Mouse (Mus musculus) CH12.LX (cell line): ENCODE results near the gene Ap1m2.

Experiments
- CHD1 ChIP-seq: IDR thresholded peaks from 2 replicates; pipeline ENCODE4 v1.6.1; 2012; ENCODE audit warnings: low read depth, low read length, improper control_type of control experiment, inconsistent platforms
- CTCF ChIP-seq, 2 experiments: IDR thresholded peaks in 1 of 2; conservative IDR thresholded peaks in 1 of 2; 2 replicates each; pipeline ENCODE4 v1.5.1; 2011 to 2012; ENCODE audit warnings: low read depth in 2 of 2, low read length in 2 of 2, improper control_type of control experiment in 1 of 2, inconsistent platforms in 1 of 2, mild to moderate bottlenecking in 1 of 2, moderate library complexity in 1 of 2
- ETS1 ChIP-seq: conservative IDR thresholded peaks from 2 replicates; pipeline ENCODE4 v1.6.1; 2012; ENCODE audit warnings: low read depth, mild to moderate bottlenecking, inconsistent platforms, low read length, improper control_type of control experiment, moderate library complexity
- NELFE ChIP-seq: IDR thresholded peaks from 2 replicates; pipeline ENCODE4 v1.6.1; 2011; ENCODE audit warnings: low read depth, low read length, improper control_type of control experiment
- POLR2A ChIP-seq: IDR thresholded peaks from 2 replicates; pipeline ENCODE4 v1.6.1; 2011; ENCODE audit warnings: low read depth, mild to moderate bottlenecking, improper control_type of control experiment, low read length
- SMC3 ChIP-seq: IDR thresholded peaks from 2 replicates; pipeline ENCODE4 v1.6.1; 2011; ENCODE audit warnings: low read depth, low read length, improper control_type of control experiment
- USF1 ChIP-seq: IDR thresholded peaks from 2 replicates; pipeline ENCODE4 v1.6.1; 2014; ENCODE audit warnings: low read depth, mild to moderate bottlenecking, inconsistent platforms, low read length, improper control_type of control experiment

GRCm38 (mm10) chr9:21292271-21292670 is 19.9 kb downstream of the Ap1m2 start:
- TF ChIP-seq ETS1 (no peak), POLR2A (no peak), CTCF (conservative IDR thresholded peaks at IDR 0.05 in 1 of 2, IDR thresholded peaks at IDR 0.05 in 1 of 2; ENCODE audit: low read depth in 2 of 2, low read length in 2 of 2) (no peak), CHD1 (no peak), SMC3 (no peak), USF1 (no peak), NELFE (no peak)
